Mouse (Mus musculus): ENCODE data around the gene Adck1. TPM values are rescaled to one million over a fixed set of nuclear protein-coding genes. Genes with fewer than 3 reads are reported as not detected.

Adck1 gene
- polyA plus RNA-seq, 1 experiment from 2014 or later, result 18.4 TPM

GRCm38 (mm10) chr12:88472832-88473231 lies 112.5 kb downstream of the Adck1 start:
- no peaks in the 10 kb centered on the region for H3K27me3 ChIP-seq (replicated peaks; ENCODE audit: control insufficient read depth, insufficient read depth, low read length)
- no peak overlapping the region for H3K9ac ChIP-seq (ENCODE audit: low read depth, low read length)
- no peaks in the 10 kb centered on the region for H3K4me1 ChIP-seq (replicated peaks; ENCODE audit: control insufficient read depth, insufficient read depth, low read length)
- no peak for DNase-seq (ENCODE audit: low spot score)
- no peak overlapping the region for H3K4me2 ChIP-seq
- WGBS, result 72% methylated on average over 3 of the region's 3 CpGs
- H3K36me3 ChIP-seq (ENCODE audit: control insufficient read depth, insufficient read depth, low read length), result no peaks in the 10 kb centered on the region
- H3K4me3 ChIP-seq (ENCODE audit: low read depth, low read length), result no peak overlapping the region
- H3K9me3 ChIP-seq (ENCODE audit: control insufficient read depth, low read length), result no peaks in the 10 kb centered on the region
- H3K27ac ChIP-seq (ENCODE audit: low read depth, low read length), result no peak overlapping the region
- ATAC-seq (replicated peaks; ENCODE audit: low FRiP score), result no peak

- H3K36me3 ChIP-seq (ENCODE audit: control insufficient read depth, insufficient read depth, low read length), result no peaks in the 10 kb centered on the region
These were observed 113.4 kb downstream of the Adck1 start for GRCm38 (mm10) chr12:88473796-88474195.

GRCm38 (mm10) chr12:88475833-88476232 lies 115.5 kb downstream of the Adck1 start:
- ATAC-seq (replicated peaks; ENCODE audit: low FRiP score), result no peak
- H3K9ac ChIP-seq (ENCODE audit: low read depth, low read length), result no peak overlapping the region
- H3K36me3 ChIP-seq (ENCODE audit: control insufficient read depth, insufficient read depth, low read length), result no peaks in the 10 kb centered on the region
- no peak overlapping the region for H3K4me3 ChIP-seq (ENCODE audit: low read depth, low read length)
- no peaks in the 10 kb centered on the region for H3K4me1 ChIP-seq (replicated peaks; ENCODE audit: control insufficient read depth, insufficient read depth, low read length)
- no peak overlapping the region for H3K4me2 ChIP-seq
- DNase-seq (ENCODE audit: low spot score), result no peak
- H3K9me3 ChIP-seq (ENCODE audit: control insufficient read depth, low read length), result no peaks in the 10 kb centered on the region
- H3K27ac ChIP-seq (ENCODE audit: low read depth, low read length), result no peak overlapping the region
- 57% methylated on average over 3 of the region's 3 CpGs for WGBS
- H3K27me3 ChIP-seq (replicated peaks; ENCODE audit: control insufficient read depth, insufficient read depth, low read length), result no peaks in the 10 kb centered on the region

More at GRCm38 (mm10) chr12:88473796-88474195, 113.4 kb downstream of the Adck1 start:
- no peak overlapping the region for H3K4me3 ChIP-seq (ENCODE audit: low read depth, low read length)
- DNase-seq (ENCODE audit: low spot score) (no peak), ATAC-seq (replicated peaks; ENCODE audit: low FRiP score) (no peak)
- no peaks in the 10 kb centered on the region for H3K4me1 ChIP-seq (replicated peaks; ENCODE audit: control insufficient read depth, insufficient read depth, low read length)
- 87% methylated on average over 6 of the region's 6 CpGs for WGBS
- H3K27me3 ChIP-seq (replicated peaks; ENCODE audit: control insufficient read depth, insufficient read depth, low read length), result no peaks in the 10 kb centered on the region
- no peak overlapping the region for H3K4me2 ChIP-seq
- no peak overlapping the region for H3K9ac ChIP-seq (ENCODE audit: low read depth, low read length)
- no peak overlapping the region for H3K27ac ChIP-seq (ENCODE audit: low read depth, low read length)
- H3K9me3 ChIP-seq (ENCODE audit: control insufficient read depth, low read length), result no peaks in the 10 kb centered on the region

DNA sequence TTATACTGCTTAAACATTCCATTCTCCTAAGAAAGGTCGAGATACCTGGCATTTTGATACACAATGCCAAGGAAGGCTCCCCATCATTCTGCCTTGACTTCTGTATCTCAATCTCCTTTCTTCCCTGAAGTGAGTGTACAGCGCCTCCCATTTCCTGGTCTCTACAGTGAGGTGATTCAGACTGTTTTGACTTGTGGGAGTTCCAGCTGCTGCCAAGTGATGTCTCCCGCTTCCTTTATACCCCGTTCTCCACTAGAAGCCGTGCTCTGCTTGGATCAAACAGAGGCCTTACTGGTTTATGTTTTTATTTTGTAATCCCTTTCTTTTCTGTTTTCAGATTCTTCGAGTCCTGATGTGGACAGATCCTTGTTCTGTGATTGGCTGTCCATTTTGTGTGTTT lies 116.3 kb downstream of the Adck1 start:
- Histone ChIP-seq H3K27me3 (replicated peaks; ENCODE audit: control insufficient read depth, insufficient read depth, low read length) (no peaks in the 10 kb centered on the region), H3K9ac (ENCODE audit: low read depth, low read length) (no peak overlapping the region), H3K4me1 (replicated peaks; ENCODE audit: control insufficient read depth, insufficient read depth, low read length) (no peaks in the 10 kb centered on the region), H3K9me3 (ENCODE audit: control insufficient read depth, low read length) (no peaks in the 10 kb centered on the region), H3K36me3 (ENCODE audit: control insufficient read depth, insufficient read depth, low read length) (no peaks in the 10 kb centered on the region), H3K4me2 (no peak overlapping the region), H3K27ac (ENCODE audit: low read depth, low read length) (no peak overlapping the region), H3K4me3 (ENCODE audit: low read depth, low read length) (no peak overlapping the region)
- WGBS, result 72% methylated on average over 6 of the region's 6 CpGs
- ATAC-seq (replicated peaks; ENCODE audit: low FRiP score) (no peak), DNase-seq (ENCODE audit: low spot score) (no peak)

DNA sequence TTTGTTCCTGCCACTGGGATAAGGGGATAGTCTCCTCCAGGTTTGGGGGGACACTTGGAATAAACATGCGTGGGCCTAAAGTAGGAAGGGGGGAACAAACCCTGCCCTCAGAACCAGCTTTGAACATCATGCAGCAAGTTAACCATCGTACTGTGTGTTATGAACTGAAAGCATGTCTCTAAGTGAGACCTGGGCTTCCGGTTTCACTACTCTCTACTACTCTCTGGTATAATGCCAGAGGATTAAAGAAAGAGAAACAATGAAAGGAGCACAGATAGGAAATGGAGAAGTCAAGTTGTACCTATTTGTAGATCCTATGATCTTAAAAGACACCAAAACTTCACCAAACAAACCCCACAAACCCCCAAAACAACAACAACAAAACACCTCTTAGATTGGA lies 121.3 kb downstream of the Adck1 start:
- Histone ChIP-seq H3K27me3 (replicated peaks; ENCODE audit: control insufficient read depth, insufficient read depth, low read length) (no peaks in the 10 kb centered on the region), H3K4me3 (ENCODE audit: low read depth, low read length) (no peak overlapping the region), H3K4me1 (replicated peaks; ENCODE audit: control insufficient read depth, insufficient read depth, low read length) (no peaks in the 10 kb centered on the region), H3K36me3 (ENCODE audit: control insufficient read depth, insufficient read depth, low read length) (no peaks in the 10 kb centered on the region), H3K9me3 (ENCODE audit: control insufficient read depth, low read length) (no peaks in the 10 kb centered on the region), H3K27ac (ENCODE audit: low read depth, low read length) (no peak overlapping the region), H3K4me2 (no peak overlapping the region), H3K9ac (ENCODE audit: low read depth, low read length) (no peak overlapping the region)
- ATAC-seq (replicated peaks; ENCODE audit: low FRiP score) (no peak), DNase-seq (ENCODE audit: low spot score) (no peak)
- WGBS, result 75% methylated on average over 3 of the region's 3 CpGs

GRCm38 (mm10) chr12:88490881-88491280 lies 130.5 kb downstream of the Adck1 start:
- no peak for ATAC-seq (replicated peaks; ENCODE audit: low FRiP score)

More at GRCm38 (mm10) chr12:88490881-88491280, 130.5 kb downstream of the Adck1 start:
- H3K4me3 ChIP-seq (ENCODE audit: low read depth, low read length), result no peak overlapping the region
- H3K4me1 ChIP-seq (replicated peaks; ENCODE audit: control insufficient read depth, insufficient read depth, low read length), result no peaks in the 10 kb centered on the region
- no peaks in the 10 kb centered on the region for H3K36me3 ChIP-seq (ENCODE audit: control insufficient read depth, insufficient read depth, low read length)
- H3K9ac ChIP-seq (ENCODE audit: low read depth, low read length), result no peak overlapping the region
- H3K9me3 ChIP-seq (ENCODE audit: control insufficient read depth, low read length), result no peaks in the 10 kb centered on the region
- WGBS, result 77% methylated on average over 2 of the region's 2 CpGs
- no peaks in the 10 kb centered on the region for H3K27me3 ChIP-seq (replicated peaks; ENCODE audit: control insufficient read depth, insufficient read depth, low read length)
- H3K4me2 ChIP-seq, result no peak overlapping the region
- no peak overlapping the region for H3K27ac ChIP-seq (ENCODE audit: low read depth, low read length)
- no peak for DNase-seq (ENCODE audit: low spot score)

Other genes starting within 250 kb of the Adck1 start
- not detected in 2 replicates for gene Gm10436, start 178.4 kb upstream of the Adck1 start, polyA plus RNA-seq (2014; fragmentation: Nextera tagmentation; extraction: Ambion mirVana)
- not detected in 2 replicates for gene Gm8332, start 110.5 kb upstream of the Adck1 start, polyA plus RNA-seq (2014; fragmentation: Nextera tagmentation; extraction: Ambion mirVana)
- gene Gm5662, start 86.1 kb upstream of the Adck1 start, polyA plus RNA-seq (2014; fragmentation: Nextera tagmentation; extraction: Ambion mirVana), result not detected in 2 replicates
- gene Gm5039, start 36.5 kb upstream of the Adck1 start, polyA plus RNA-seq (2014; fragmentation: Nextera tagmentation; extraction: Ambion mirVana), result not detected in 2 replicates